ENCODE assay signal across 10 mouse cellular contexts in the genomic region with DNA sequence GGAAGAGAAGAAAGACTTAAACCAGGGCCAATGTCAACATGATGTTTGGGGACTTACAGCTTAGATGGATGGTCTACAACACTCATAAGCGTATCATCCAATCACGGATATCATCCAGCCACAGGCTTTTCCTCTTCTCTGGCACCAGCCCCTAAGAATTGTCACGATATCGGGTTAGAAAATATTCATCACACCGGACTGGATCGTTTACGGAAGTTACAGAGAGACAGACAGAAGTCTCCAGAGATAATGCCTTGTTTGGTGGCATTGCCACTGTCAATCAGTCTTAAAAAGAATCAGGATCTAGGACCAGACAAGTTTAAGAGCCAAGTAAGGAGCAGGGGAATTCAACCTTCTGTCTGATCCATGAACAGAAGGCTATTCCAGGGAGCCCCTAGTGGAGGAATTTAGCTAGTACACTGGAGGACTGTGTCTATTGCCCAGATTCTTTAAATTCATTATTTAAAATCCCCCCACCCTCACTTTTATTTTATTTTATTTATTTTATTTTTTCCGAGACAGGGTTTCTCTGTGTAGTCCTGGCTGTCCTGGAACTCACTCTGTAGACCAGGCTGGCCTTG.
DNase-seq lines count a peak whose midpoint lies in the region; ATAC-seq and TF ChIP-seq lines count a peak whose summit lies in the region.
"Had no signal": no experiment of that assay in that cellular context is flagged by ENCODE, and none has a peak within 500 bp of the region (broad histone marks: within the 10 kb centered on the region; RNA-seq: fewer than 3 reads in every experiment).

No protein-coding gene starts in this region.

- H3K27ac ChIP-seq in lung, embryonic 14.5 days (ENCODE audit: low read depth) = no peak overlapping the region
- H3K27ac ChIP-seq: hindbrain, embryonic 10.5 days had no signal

- H3K4me3 ChIP-seq in lung, embryonic 14.5 days (ENCODE audit: low read depth, low read length) = no peak overlapping the region
- H3K4me3 ChIP-seq: hindbrain, embryonic 10.5 days had no signal

- no peaks in the 10 kb centered on the region for H3K4me1 ChIP-seq in lung, embryonic 14.5 days (ENCODE audit: insufficient read depth)

- DNase-seq in heart, postnatal 4 days = peak; percentile 24
- DNase-seq in heart, adult 8-10 months (ENCODE audit: low spot score) = no peak
- peak; percentile 59 for DNase-seq in lung, embryonic 14.5 days
- DNase-seq in lung, adult 18-20 months = no peak
- DNase-seq in ZHBTc4 (ENCODE audit: low read depth, low spot score) = peak; percentile 46
- peak; percentile 51 for DNase-seq in splenic B cell, adult 2 months (ENCODE audit: low read depth, low spot score)
- no peak for DNase-seq in cerebellum, postnatal 36 days
- DNase-seq: gastrocnemius, postnatal 25 days; thymus, postnatal 25 days had no signal

- no peak overlapping the region for H3K4me2 ChIP-seq in lung, embryonic 14.5 days

- ATAC-seq in lung, embryonic 14.5 days (ENCODE audit: insufficient read depth) = no peak

- no peak overlapping the region for H3K9ac ChIP-seq in lung, embryonic 14.5 days

- H3K27me3 ChIP-seq in lung, embryonic 14.5 days (ENCODE audit: insufficient read depth, low read length) = no peaks in the 10 kb centered on the region
- H3K27me3 ChIP-seq in splenic B cell, adult 2 months (ENCODE audit: control insufficient read depth, insufficient read depth, low read length, poor library complexity, severe bottlenecking) = no peaks in the 10 kb centered on the region

- H3K36me3 ChIP-seq in lung, embryonic 14.5 days (ENCODE audit: insufficient read depth) = no peaks in the 10 kb centered on the region
- no peaks in the 10 kb centered on the region for H3K36me3 ChIP-seq in splenic B cell, adult 2 months (ENCODE audit: control insufficient read depth, insufficient read depth, low read length, poor library complexity, severe bottlenecking)
- H3K36me3 ChIP-seq: hindbrain, embryonic 10.5 days had no signal

- TF ChIP-seq CTCF in lung, embryonic 14.5 days (IDR thresholded peaks at IDR 0.05; ENCODE audit: low read depth) = peak; percentile 61

- no peaks in the 10 kb centered on the region for H3K9me3 ChIP-seq in lung, embryonic 14.5 days (ENCODE audit: low read depth, low read length)
- H3K9me3 ChIP-seq: hindbrain, embryonic 10.5 days had no signal

- WGBS in lung, embryonic 14.5 days = 78% methylated on average over 8 of the region's 8 CpGs

Comparison
In these comparisons a context has a peak if more than half of its experiments do, and no peak if none do; other contexts are left out.
1. DNase-seq: peak in heart, postnatal 4 days (single experiment), lung, embryonic 14.5 days (single experiment), ZHBTc4 (single experiment) and splenic B cell, adult 2 months (single experiment); none in heart, adult 8-10 months (single experiment), lung, adult 18-20 months (0 of 2) and cerebellum, postnatal 36 days (0 of 2).